Mouse (Mus musculus) cerebellum, postnatal 14 days (tissue): Measurements from ENCODE around the gene B4galnt4.
"Not testable (repeated sequence)": the region's sequence is repeated elsewhere in the genome, so short reads cannot be mapped to it uniquely, and the experiment has no call there.

Experiments
- DNase-seq, 2 experiments: peaks; one replicate each; pipeline ENCODE4 v3.0.0; 2021; ENCODE audit warnings: mixed read lengths in 2 of 2

Gene B4galnt4

DNA sequence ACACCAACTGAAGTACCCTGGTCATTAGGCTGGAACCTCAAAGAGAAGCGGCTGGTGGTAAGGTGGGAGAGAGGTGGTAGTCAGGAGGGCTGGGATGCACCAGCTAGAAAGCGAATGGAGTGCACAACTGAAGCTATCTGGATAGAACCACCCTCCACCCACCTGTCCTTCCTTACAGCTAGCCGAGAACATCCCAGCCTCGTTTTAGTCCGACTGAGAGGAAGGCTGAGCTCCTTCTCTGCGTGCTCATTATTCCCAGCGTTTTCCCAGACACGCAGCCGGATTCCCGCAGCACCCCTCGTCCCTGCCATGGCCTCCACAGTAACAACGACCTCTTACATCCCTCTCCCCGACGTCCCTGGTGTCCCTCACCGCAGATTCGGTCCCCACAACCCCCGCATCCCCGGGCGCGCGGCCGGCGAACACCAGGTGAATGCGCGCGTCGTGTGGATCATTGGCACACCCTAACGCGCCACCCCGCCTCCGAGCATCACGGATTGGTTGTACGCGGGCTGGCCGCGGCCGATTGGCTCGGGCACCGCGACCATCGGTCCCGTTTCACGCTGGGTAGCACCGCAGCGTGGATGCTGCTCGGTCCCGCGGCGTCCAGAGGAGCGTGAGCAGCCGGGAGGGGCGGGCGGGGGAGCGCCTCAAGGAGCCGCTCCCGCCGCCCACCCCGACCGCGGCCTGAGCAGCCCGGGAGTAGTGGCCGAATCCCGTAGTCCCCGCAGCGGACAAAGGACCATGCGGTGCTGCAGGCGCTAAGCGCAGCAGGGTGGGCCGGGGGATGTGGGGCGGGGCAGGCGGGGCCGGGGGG, at the start of gene B4galnt4:
Gene B4galnt4 (plus strand): TSS at position 679 of the 817 bp plus-strand sequence.
- DNase-seq, result peak; percentile 94 to 96

DNA sequence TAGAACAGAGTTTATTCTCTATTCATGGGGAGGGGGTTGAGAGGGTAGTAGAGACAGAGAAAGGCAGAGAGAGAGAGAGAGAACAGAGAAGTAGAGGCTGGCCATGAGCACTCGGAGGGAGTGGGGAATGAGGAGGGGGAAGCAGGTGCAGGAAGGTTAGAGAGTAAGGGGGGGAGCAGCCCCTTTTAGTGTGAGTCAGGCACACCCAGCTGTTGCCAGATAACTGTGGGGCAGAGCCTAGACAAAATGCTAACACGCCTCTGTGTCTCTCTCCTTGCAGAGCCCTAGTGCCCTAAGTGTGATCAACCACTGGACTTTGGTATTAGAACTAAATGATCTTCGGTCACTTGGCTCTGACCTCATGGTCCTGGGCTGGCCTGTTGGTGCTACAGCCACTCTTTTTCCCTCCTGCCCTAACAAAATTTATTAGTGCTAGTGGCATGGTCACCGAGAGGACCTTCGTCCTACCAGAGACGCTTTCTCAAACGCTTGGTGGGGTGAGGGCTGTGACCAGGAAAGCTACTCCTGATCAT, 49.6 kb upstream of the B4galnt4 start:
- DNase-seq, result no peak

DNA sequence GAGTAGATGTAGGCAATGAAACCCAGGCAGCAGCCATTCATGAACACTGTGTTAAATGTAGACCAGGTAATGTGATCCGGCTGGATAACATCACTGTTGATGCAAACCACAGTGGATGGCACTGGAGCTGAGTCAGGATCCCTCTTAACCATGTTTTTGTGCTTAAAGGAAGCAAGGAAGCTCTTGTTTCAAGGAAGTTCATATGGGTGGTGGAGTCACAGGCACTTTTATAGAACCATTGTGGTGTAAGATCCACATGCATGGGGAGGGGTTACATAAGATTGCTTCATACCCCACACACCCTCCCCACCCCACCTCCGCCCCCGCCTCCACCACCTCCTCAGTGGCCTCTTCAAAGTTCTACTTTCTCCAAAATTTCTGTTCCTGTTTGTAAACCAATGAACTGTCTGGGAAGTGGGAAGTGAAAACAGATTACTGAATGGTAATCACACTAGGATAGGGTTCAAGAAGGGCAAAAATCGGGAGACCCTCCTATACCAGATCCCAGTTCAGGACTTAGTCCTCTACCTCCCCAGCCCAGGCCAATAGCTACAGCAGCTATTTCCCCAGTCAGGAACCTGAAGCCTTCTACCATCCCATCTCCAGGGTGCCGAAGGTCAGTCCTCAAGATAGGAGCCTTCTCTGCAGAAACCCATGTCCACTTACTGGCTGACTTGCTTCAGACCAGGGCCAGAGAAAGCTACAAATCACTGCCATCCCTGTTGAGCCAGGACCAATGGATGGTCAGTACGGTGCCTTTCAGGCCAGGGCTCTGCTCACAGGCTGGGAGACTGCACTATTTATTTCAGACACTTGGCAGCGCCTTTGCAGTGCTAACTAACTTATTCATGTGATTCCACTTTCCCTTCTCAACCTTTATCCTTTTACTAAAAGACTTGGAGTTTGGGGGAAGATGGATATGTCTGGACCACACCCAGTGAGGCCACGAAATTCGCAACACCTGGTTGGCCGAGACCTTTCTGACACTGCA, 43.9 kb upstream of the B4galnt4 start:
- no peak for DNase-seq

DNA sequence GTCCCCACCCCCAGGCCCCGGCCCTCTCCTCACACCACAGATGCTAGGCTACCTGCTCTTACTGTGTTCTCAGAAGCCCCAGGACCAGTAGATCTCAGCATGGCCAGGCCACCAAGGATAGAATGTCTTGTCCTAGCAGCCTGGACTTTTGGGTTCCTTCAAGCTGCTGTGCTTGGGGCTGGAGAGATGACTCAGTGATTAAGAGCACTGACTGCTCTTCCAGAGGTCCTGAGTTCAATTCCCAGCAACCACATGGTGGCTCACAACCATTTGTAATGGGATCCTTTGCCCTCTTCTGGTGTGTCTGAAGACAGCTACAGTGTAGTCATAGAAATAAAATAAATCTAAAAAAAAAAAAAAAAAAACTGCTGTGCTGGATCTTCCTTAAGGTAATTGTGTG, 43.1 kb upstream of the B4galnt4 start, which contains the start of gene Ifitm6:
Gene Ifitm6 (minus strand): TSS at position 101 of the 400 bp plus-strand sequence.
- DNase-seq, result not testable (repeated sequence)

DNA sequence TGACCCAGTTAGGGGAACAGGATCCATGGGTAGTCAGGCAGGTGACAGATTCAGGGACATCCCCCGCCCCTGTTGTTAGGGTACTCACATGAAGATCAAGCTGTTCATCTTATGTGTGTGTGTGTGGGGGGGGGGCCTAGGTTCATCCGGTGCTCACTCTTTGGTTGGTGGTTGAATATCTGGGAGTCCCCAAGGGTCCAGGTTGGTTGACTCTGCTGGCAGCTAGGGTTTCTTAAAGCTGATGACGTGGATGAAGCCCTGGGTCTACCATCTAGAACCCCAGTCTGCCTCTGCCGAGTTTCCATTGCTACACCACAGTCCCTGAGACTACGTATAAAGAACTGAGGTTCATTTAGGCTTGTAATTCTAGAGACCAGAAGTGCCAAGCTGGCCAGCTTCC, 41.9 kb upstream of the B4galnt4 start:
- no peak for DNase-seq

DNA sequence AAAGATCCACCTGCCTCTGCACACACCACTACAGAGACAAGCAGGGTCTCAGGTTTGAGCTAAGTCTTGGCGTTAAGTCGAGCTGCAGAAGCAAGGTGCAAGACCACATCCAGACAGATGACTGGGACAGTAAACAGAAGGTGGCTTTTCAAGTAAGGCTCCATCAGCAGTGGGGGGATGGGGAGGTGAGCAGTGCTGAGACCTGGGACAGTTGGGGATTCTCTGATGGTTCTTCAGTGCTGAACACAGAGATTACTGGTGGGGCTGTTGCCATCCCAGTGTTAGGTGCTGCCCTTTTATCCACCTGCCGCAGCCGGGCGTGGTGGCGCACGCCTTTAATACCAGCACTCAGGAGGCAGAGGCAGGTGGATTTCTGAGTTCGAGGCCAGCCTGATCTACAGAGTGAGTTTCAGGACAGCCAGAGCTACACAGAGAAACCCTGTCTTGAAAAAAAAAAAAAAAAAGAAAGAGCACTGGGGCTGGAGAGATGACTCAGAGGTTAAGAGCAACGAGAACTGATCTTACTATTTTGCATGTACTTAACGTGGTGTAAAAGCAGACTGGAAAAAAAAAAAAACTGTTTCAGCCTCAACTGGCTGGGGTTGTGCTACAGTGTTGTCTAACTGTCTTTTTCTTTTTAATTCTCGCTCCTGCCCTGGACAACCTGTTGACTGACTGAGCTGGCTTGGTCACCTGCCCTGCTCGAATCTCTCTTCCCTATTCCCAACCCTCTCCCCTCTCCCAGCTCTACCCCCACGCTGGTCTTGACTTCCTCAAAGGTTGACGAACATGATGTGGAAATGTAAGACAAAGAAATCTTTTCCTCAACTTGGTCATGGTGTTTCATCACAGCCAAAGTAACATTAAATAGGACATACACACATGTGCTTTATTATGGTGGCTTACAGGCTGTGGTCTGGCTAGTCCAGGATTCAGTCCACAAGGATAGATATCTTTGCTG, 39.1 kb upstream of the B4galnt4 start:
- no peak for DNase-seq

DNA sequence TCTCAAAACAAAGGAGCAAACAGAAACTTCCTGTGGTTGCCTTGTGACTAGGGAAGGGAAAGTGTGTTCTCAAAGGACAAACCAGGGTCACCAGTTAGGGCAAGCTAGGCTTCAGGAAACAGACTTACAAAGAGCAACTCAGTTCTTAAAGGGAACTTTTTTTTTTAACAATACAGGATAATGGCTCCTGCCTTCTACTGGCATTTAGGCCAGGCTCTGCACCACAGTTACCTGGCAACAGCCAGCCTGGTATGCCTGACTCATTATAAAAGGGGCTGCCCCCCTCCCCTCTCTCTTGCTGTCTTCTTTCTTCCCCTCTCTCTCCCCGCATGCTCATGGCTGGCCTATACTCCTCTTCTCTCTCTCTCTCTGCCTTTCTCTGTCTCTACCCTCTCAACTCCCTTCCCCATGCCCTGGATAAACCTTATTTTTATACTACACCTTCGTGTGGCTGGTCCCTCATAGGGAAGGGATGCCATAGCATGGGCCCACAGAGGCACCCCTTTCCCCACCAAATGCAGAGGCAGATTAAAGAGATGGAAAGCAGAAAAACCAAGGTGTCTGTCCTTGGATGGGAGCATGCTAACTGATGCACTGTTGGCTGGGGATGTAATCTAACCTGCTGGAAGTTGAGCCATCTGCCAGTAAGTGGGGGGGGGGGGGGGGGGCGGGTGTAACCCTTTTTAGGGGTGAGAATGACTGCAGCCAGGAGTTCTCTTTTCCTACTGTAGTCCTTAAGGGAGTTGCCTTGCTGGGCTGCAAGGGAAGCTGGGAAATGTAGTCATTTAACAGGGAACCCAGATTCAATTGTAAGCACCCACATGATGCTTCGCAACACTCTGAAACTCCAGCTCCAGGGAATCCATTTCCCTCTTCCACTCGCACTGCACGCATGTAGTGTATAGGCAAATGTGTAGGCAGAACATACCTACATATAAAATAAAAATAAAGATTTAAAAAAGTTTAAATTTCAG, 35.8 kb upstream of the B4galnt4 start:
- no peak for DNase-seq

DNA sequence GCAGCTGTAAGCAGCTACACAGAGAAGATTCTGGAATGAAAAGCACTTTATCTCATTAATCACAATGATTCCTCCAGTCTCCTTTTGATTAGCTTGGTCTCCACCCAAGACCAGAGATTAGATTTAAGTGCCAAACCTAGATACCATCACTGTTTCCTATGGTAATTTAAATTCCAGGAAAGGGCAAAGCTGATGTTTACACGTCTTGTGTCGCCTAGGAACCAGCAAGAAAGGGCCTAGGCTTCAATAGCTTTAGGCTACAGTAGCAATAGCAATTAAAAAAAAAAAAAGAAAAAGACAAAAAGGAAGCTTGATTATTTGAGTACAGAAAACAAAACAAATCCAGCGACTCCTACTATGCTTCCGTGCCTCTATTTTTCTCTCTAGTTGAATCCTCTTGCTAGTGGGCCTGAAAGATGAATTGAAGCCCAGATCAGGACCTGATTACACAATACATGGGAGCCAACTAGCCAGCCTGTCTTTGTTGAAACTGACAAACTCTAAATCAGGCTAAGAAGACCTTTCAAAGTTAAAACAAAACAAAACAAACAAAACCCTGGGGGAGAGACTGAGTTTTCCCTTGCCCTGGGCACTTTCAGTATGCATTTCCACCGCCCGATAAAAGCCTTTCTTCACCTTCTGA, 34.7 kb upstream of the B4galnt4 start:
- no peak for DNase-seq

DNA sequence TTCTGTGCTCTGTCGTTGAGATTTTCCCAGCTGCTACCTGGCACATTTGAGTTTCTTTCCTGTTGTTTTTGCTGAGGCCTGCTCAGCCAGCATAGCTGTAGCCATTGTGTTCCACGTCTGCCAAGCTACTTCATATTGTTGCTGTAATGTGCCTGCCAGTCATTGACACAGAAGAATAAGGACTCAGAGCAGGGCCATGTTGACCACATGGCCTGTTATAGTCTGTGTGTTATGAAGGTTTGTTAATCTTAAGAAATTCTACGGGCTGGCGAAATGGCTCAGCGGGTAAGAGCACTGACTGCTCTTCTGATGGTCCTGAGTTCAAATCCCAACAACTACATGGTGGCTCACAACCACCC, 34.2 kb upstream of the B4galnt4 start:
- DNase-seq, result no peak

DNA sequence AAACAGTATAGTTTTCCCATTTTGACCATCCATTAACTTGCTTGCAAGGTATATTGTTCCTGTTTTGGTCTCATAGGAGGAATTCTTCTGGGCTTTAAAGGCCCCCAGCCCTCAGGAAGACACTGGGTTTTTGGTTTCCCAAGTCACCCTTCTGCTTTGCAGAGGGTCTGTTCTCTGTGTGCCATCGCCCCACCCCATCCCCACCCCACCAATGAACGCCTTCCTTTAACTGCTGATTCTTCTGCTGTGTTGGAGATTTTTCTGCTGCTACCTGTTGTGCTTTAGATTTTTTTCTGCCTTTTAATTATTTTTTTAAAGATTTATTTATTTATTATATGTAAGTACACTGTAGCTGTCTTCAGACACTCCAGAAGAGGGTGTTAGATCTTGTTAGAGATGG, 32.1 kb upstream of the B4galnt4 start, which contains the start of gene Gm17387:
Gene Gm17387 (plus strand): TSS at position 301 of the 400 bp plus-strand sequence.
- DNase-seq, result no peak

DNA sequence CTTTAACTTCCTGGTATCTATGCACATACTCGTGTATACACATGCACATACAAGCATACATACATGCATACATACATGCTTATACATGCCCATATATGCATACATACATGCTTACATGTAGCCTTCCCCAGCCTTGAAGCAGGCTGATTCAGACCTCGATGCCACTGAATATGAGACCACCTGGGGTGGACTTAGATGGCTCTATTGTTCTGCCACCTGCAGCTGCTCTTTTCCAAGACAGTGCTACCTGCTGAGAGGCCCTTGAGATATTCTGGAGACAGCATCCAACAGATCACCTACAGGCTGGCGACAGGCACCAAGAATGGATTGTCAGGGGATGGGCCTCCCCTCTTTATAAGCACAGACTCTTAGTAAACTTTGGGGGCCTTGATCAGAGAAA, 30.5 kb upstream of the B4galnt4 start:
- DNase-seq, result no peak

DNA sequence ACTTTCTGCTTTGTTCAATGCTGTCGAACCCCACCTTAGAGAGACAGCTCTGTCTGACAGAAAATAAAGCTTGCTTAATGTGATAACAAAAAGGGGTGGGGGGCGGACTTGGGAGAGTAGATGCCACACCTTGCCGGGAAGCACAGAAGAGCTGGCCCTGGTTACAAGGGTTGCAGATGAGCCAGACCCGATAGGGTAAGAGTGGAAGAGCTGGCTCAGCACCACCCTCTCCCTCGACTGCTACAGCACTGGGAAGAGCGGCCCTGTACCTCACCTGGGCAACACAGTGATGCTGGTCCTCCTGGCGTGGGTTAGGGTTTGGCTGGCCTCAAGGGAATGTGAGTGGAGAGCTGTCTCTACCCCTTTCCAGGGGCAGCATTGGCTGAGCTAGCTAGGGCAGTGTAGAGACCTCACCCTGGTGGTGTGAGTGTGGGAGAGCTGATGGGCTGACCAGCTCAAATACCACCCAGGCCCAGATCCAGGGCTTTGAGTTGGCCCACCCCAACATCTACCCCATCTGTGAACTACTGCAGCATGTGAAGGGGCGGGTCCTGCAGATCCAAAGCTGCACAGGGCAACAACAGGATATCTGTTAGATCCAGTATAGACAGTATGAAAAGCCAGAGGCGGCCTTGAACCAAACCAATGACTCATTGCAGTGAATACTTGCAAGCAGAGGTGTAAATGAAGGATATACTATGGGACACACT, 28.3 kb upstream of the B4galnt4 start:
- DNase-seq, result no peak

DNA sequence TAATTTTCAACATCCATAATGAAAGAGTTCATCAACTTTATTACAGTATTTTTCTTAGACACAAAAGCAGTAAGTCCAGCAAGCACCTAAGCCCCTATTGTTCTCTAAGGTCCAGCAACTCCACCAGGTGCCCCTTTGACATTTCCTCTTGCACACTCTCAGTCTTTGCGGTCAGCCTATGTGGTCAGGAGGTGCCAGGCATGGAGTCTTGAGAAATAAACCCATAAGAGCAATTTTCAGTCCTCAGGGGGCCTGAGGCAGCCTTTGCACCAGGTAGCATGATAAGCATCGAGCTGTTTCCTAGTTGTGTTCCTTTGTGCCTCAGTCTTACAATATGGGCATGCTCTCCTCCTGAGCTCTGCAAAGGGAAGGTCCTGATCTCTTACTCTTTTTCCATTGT, 24.3 kb upstream of the B4galnt4 start:
- not testable (repeated sequence) for DNase-seq

DNA sequence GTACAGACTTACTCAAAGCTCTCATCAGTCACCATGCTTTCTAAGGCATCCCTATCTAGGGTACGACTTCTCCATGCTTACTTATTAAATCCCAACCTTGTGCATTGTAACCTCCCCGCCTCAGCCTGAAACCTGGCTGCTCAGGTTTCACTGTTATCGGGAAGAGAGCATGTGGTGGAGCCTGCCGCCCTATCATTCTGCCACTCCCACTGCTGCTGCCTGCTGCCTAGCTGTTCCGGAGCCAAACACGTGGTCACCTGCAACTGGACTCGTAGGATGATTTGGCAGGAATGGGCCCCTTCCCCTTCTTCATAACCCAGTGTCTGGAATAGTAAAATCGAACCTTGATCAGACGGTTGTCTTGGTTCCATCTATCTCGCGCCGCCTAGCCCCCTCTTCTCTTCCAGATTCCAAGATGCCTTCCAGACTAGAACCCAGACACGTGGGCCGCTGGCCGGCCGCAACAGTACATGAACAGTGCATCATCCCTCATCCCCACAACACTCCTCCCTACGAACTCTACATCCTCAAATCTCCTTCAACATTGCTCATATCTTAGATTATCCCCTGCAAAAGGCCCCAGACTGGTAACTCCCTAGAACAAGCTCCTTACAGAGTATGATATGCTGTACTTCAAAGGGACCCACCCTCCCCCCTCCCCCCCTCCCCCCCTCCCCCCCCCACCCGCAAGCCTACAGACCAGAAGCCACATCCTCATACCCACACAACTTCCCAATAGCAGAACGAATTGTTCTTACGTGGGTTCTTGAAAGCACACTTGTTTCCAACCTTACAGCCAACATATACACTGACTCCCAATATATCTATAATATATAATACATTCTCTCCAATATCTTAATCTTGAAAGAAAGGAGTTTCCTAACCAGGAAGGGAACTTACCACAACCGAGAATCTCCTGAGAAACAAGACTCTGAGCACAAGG, 22.5 kb upstream of the B4galnt4 start:
- no peak for DNase-seq

DNA sequence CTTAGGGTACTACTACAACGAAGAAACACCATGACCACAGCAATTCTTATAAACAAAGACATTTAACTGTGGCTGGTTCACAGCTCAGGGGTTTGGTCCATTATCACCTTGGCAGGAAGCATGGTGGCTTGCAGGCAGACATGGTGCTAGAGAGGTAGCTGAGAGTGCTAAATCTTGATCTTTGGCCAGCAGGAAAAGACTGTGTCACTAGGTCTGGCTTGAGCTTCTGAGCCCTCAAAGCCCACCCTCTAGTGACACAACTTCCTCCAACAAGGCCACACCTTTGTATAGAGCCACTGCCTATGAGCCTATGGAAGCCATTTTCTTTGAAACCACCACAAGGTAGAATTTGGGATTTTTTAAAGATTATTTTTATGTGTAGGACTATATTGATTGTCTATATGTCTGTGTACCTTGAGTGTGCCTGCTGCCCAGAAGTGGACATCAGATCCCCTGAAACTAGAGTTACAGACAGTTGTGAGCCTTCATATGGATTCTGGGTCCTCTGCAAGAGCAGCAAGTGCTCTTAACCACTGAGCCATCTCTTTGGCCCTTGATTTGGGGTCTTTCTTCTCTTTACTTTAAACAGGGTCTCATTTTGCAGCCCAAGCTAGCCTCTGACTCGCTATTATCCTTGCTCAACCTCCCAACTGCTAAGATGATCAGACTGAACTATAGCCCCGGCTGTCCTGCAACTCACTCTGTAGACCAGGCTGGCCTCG, 21.4 kb upstream of the B4galnt4 start:
- DNase-seq, result no peak

DNA sequence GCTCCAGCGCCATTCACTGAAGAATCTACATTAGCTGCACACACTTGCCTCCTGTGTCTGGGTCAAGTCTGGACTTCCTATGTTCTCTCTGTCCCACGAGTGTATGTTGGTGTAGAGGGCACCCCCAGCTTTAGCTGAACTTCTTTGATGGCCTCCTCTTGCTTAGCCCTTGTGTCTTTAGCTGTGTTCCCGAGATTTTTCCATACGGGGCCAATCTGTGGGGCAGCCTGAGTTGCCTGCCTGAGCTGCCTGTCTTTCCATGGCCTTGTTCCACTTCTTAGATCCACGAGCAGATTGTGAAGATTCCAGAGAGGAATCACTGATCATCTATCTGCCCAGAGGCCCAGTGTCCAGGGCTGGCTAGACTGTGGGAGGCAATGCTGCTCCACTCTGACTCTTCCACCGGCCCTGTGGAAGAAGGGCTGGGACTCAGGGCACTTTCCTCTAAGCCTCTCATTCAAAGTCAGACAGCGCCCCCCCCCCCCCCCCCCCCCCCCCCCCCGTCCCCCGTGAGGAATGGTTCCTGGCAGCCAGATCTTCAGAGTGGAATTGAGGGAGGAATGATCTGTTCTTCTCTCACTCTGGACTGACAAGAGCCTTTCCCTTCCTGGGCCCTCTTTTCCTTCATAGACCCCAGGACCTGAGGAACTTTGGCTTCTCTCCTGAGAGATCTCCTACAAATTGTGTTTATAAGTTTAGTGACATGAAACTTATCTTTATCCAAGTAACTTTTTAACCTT, 19.9 kb upstream of the B4galnt4 start:
- no peak for DNase-seq

DNA sequence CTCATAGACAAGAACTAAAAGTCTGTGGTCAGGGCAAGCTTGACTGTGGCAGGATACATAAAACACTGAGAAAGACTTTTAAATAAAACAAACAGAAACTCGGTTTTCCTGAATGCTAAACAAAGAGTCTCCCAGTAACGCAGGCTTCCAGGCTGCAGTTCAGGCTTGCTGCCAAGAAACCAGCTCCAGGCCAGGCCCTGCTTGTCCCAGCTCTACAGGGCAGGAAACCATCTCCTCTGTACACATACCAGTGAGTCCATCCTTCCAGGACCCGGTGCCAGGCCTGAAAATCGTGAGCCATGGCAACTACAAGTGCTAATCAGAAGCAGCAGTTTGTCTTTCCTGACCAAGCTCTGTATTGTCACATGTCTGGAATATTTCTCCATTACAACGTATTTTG, 19.2 kb upstream of the B4galnt4 start:
- DNase-seq, result peak; percentile 70 to 78
